Mouse (Mus musculus) myocyte (in vitro differentiated cells): Measurements from ENCODE around the gene Atp8b2. TPM values are rescaled to one million over a fixed set of nuclear protein-coding genes. Genes with fewer than 3 reads are reported as not detected.
A peak's percentile ranks its signal among the peaks of the same experiment; 100 is the strongest.

Source experiments
- H3K27me3 ChIP-seq: one replicate; pipeline ENCODE4 v1.6.1; 2011; ENCODE audit not compliant: control insufficient read depth, insufficient read depth, insufficient read length
- H3K36me3 ChIP-seq: one replicate; pipeline ENCODE4 v1.6.1; 2011; ENCODE audit not compliant: control insufficient read depth, insufficient read depth
- H3K4me2 ChIP-seq: one replicate; pipeline ENCODE4 v1.6.1; 2011; ENCODE audit warnings: low read depth, control low read depth
- H3K4me3 ChIP-seq: one replicate; pipeline ENCODE4 v1.5.1; 2011; ENCODE audit warnings: mild to moderate bottlenecking, control low read depth, moderate library complexity
- H3K79me2 ChIP-seq: one replicate; pipeline ENCODE4 v1.6.1; 2011; ENCODE audit not compliant: control insufficient read depth, insufficient read depth
- H3ac ChIP-seq: one replicate; pipeline ENCODE4 v1.6.1; 2011; ENCODE audit not compliant: control insufficient read depth, insufficient read length
- CEBPB ChIP-seq: IDR thresholded peaks from 2 replicates; pipeline ENCODE4 v1.6.1; 2011; ENCODE audit warnings: mild to moderate bottlenecking, moderate library complexity; ENCODE audit not compliant: poor library complexity, insufficient read depth, severe bottlenecking
- E2F4 ChIP-seq: IDR thresholded peaks from one replicate; pipeline ENCODE4 v1.6.1; 2011; ENCODE audit warnings: mild to moderate bottlenecking, control low read depth, moderate library complexity; ENCODE audit not compliant: insufficient read depth
- MAX ChIP-seq: IDR thresholded peaks from one replicate; pipeline ENCODE4 v1.6.1; 2011; ENCODE audit warnings: low read depth, mild to moderate bottlenecking, control low read depth
- MYOD1 ChIP-seq, 3 experiments: IDR thresholded peaks; one replicate each; pipeline ENCODE4 v1.6.1; 2011; ENCODE audit warnings: control low read depth in 2 of 3, low read depth in 2 of 3, mild to moderate bottlenecking in 2 of 3, moderate library complexity in 1 of 3; ENCODE audit not compliant: insufficient read length in 2 of 3, control insufficient read depth in 1 of 3
- MYOG ChIP-seq, 3 experiments: IDR thresholded peaks; one replicate each; pipeline ENCODE4 v1.6.1; 2011; ENCODE audit warnings: control low read depth in 2 of 3, low read depth in 2 of 3, mild to moderate bottlenecking in 2 of 3; ENCODE audit not compliant: insufficient read length in 2 of 3, control insufficient read depth in 1 of 3, insufficient read depth in 1 of 3
- POLR2A ChIP-seq: IDR thresholded peaks from one replicate; pipeline ENCODE4 v1.6.1; 2011; ENCODE audit warnings: low read depth, mild to moderate bottlenecking, control low read depth, moderate library complexity; ENCODE audit not compliant: insufficient read length
- POLR2AphosphoS2 ChIP-seq: IDR thresholded peaks from one replicate; pipeline ENCODE4 v1.6.1; 2011; ENCODE audit warnings: low read depth, control low read depth; ENCODE audit not compliant: insufficient read length
- REST ChIP-seq: IDR thresholded peaks from one replicate; pipeline ENCODE4 v1.6.1; 2011; ENCODE audit warnings: mild to moderate bottlenecking, control low read depth, moderate library complexity; ENCODE audit not compliant: insufficient read depth, insufficient read length
- SRF ChIP-seq: IDR thresholded peaks from one replicate; pipeline ENCODE4 v1.6.1; 2011; ENCODE audit warnings: low read depth; ENCODE audit not compliant: control insufficient read depth, insufficient read length
- TCF12 ChIP-seq: IDR thresholded peaks from one replicate; pipeline ENCODE4 v1.6.1; 2011; ENCODE audit warnings: mild to moderate bottlenecking, control low read depth; ENCODE audit not compliant: poor library complexity, insufficient read depth, severe bottlenecking
- TCF3 ChIP-seq: IDR thresholded peaks from one replicate; pipeline ENCODE4 v1.6.1; 2011; ENCODE audit warnings: low read depth, control low read depth; ENCODE audit not compliant: insufficient read length
- USF1 ChIP-seq: IDR thresholded peaks from one replicate; pipeline ENCODE4 v1.6.1; 2011; ENCODE audit warnings: low read depth, mild to moderate bottlenecking, control low read depth, moderate library complexity
- polyA plus RNA-seq: library from polyadenylated mRNA; unstranded; fragments of >200 nt; fragmentation: generic; extraction: Trizol; gene quantifications from one replicate; pipeline ENCODE4 v1.2.1, GENCODE M21; 2012; ENCODE audit warnings: missing spikeins

The Atp8b2 gene
- polyA plus RNA-seq, 1 experiment: 20.9 TPM

- no peak for TF ChIP-seq CEBPB
- TF ChIP-seq POLR2A: no peak
- TF ChIP-seq TCF3: no peak
- no peak for TF ChIP-seq MYOD1 (IDR thresholded peaks at IDR 0.05; ENCODE audit: control insufficient read depth in 1 of 3, insufficient read length in 2 of 3, low read depth in 2 of 3)
- TF ChIP-seq REST: no peak
- TF ChIP-seq E2F4: no peak
- TF ChIP-seq SRF: no peak
- TF ChIP-seq USF1: no peak
- TF ChIP-seq TCF12: no peak
- no peak for TF ChIP-seq MAX
- TF ChIP-seq MYOG (IDR thresholded peaks at IDR 0.05; ENCODE audit: control insufficient read depth in 1 of 3, insufficient read depth in 1 of 3, insufficient read length in 2 of 3, low read depth in 2 of 3): no peak
- no peak for TF ChIP-seq POLR2AphosphoS2
- Histone ChIP-seq H3K79me2 (no peaks in the 10 kb centered on the region), H3K4me2 (no peak overlapping the region), H3K4me3 (no peak overlapping the region), H3K36me3 (peaks cover 61% of the 10 kb centered on the region), H3ac (no peak overlapping the region), H3K27me3 (no peaks in the 10 kb centered on the region)
Measured at GRCm38 (mm10) chr3:89948655-89949054, 14.7 kb downstream of the Atp8b2 start.

GRCm38 (mm10) chr3:89948021-89948420 is 15.3 kb downstream of the Atp8b2 start:
- Histone ChIP-seq H3ac (no peak overlapping the region), H3K79me2 (no peaks in the 10 kb centered on the region), H3K36me3 (peaks cover 62% of the 10 kb centered on the region), H3K4me3 (no peak overlapping the region), H3K4me2 (no peak overlapping the region), H3K27me3 (no peaks in the 10 kb centered on the region)
- no peak for TF ChIP-seq USF1
- no peak for TF ChIP-seq E2F4
- no peak for TF ChIP-seq SRF
- TF ChIP-seq POLR2AphosphoS2: no peak
- no peak for TF ChIP-seq MYOD1 (IDR thresholded peaks at IDR 0.05; ENCODE audit: control insufficient read depth in 1 of 3, insufficient read length in 2 of 3, low read depth in 2 of 3)
- no peak for TF ChIP-seq REST
- TF ChIP-seq CEBPB: no peak
- TF ChIP-seq MYOG (IDR thresholded peaks at IDR 0.05; ENCODE audit: control insufficient read depth in 1 of 3, insufficient read depth in 1 of 3, insufficient read length in 2 of 3, low read depth in 2 of 3): no peak

DNA sequence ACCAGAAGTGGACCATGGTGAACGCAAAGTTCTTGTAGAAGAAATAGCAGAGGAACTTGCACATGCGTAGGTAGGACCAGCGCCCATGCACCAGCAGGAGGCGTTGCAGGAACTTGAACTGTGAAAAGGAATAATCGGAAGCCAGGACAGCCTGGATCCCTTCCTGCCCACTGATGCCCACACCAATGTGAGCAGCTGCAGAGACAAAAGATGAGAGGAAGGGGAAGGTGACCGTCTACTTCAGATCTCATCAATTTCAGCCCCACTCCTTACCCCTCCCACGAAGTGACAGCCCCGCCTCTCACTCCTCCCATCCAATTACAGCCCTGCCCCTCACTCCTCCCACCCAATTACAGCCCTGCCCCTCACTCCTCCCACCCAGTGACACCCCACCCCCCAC is 18.3 kb downstream of the Atp8b2 start:
- H3ac ChIP-seq: no peak overlapping the region
- no peak overlapping the region for H3K4me3 ChIP-seq
- no peaks in the 10 kb centered on the region for H3K79me2 ChIP-seq
- no peak overlapping the region for H3K4me2 ChIP-seq
- TF ChIP-seq USF1: no peak
- peaks cover 63% of the 10 kb centered on the region for H3K36me3 ChIP-seq
- H3K27me3 ChIP-seq: no peaks in the 10 kb centered on the region

DNA sequence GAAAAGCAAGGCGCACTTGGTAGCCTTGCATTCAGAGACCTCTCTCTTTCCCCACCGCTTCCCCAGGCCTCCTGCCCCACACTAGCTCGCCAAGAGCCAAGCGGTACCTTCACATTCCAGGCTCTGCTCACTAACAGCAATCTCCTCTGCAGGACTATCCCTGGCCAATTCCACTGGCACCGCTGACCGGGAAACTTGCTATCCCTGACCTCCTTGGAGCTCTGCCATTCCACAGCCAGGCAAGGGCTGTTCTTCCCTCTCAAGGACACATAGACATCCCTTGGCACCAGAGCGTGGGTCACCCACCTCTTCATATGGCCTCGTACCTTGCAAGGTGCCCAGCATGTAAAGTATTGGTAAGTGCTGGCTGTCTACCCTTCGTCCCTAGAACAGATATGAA is 20.4 kb downstream of the Atp8b2 start:
- Histone ChIP-seq H3K36me3 (peaks cover 49% of the 10 kb centered on the region), H3ac (no peak overlapping the region), H3K4me2 (no peak overlapping the region), H3K27me3 (no peaks in the 10 kb centered on the region), H3K79me2 (no peaks in the 10 kb centered on the region), H3K4me3 (no peak overlapping the region)
- TF ChIP-seq TCF12: no peak
- TF ChIP-seq TCF3: no peak
- TF ChIP-seq CEBPB: no peak
- TF ChIP-seq USF1: no peak
- TF ChIP-seq MYOD1 (IDR thresholded peaks at IDR 0.05; ENCODE audit: control insufficient read depth in 1 of 3, insufficient read length in 2 of 3, low read depth in 2 of 3): no peak
- TF ChIP-seq POLR2A: no peak

- H3K4me3 ChIP-seq: no peak overlapping the region
- H3K27me3 ChIP-seq: no peaks in the 10 kb centered on the region
- H3K79me2 ChIP-seq: no peaks in the 10 kb centered on the region
- TF ChIP-seq POLR2AphosphoS2 (peak; percentile 15), USF1 (no peak)
- peaks cover 3% of the 10 kb centered on the region for H3K36me3 ChIP-seq
- no peak overlapping the region for H3ac ChIP-seq
- H3K4me2 ChIP-seq: no peak overlapping the region
Measured at GRCm38 (mm10) chr3:89936495-89936894, 26.8 kb downstream of the Atp8b2 start.

DNA sequence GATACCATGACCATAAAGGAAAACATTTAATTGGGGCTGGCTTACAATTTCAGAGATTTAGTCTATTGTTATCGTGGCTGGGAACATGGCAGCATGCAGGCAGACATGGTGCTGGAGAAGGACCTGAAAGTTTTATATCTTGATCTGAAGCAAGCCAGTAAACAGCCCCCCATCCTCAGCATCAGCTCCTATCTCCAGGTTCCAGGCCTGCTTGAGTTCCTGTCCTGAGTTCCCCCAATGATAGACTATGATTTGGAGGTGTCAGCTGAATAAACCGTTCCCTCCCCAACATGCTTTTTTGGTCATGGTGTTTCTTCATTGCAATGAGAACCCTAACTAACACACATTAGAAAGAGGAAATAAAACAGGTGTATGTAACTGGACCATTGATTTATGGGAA is 30.4 kb downstream of the Atp8b2 start:
- no peaks in the 10 kb centered on the region for H3K79me2 ChIP-seq
- no peak overlapping the region for H3K4me3 ChIP-seq
- no peak overlapping the region for H3K4me2 ChIP-seq
- TF ChIP-seq MYOG (IDR thresholded peaks at IDR 0.05; ENCODE audit: control insufficient read depth in 1 of 3, insufficient read depth in 1 of 3, insufficient read length in 2 of 3, low read depth in 2 of 3): no peak
- no peak for TF ChIP-seq USF1
- TF ChIP-seq MAX: no peak
- TF ChIP-seq MYOD1 (IDR thresholded peaks at IDR 0.05; ENCODE audit: control insufficient read depth in 1 of 3, insufficient read length in 2 of 3, low read depth in 2 of 3): no peak
- no peak for TF ChIP-seq SRF
- TF ChIP-seq POLR2AphosphoS2: no peak
- no peak for TF ChIP-seq POLR2A
- no peak for TF ChIP-seq TCF12
- no peak overlapping the region for H3ac ChIP-seq
- H3K36me3 ChIP-seq: no peaks in the 10 kb centered on the region
- no peaks in the 10 kb centered on the region for H3K27me3 ChIP-seq
